Mouse (Mus musculus) ES-E14 (cell line): ENCODE results near the gene Mapk8ip3. TPM values are rescaled to one million over a fixed set of nuclear protein-coding genes. Genes with fewer than 3 reads are reported as not detected.

Source experiments
- DNase-seq: peaks from one replicate; pipeline ENCODE4 v3.0.0-alpha.2; 2013; ENCODE audit warnings: low read depth, low spot score
- H3K27ac ChIP-seq: 2 replicates; pipeline ENCODE4 v1.5.1; 2012; ENCODE audit warnings: low read depth, mild to moderate bottlenecking, low read length, moderate library complexity, mixed read lengths; ENCODE audit not compliant: poor library complexity, insufficient read depth, severe bottlenecking
- H3K36me3 ChIP-seq: 2 replicates; pipeline ENCODE4 v1.6.1; 2012; ENCODE audit warnings: mild to moderate bottlenecking, low read length, moderate library complexity, mixed read lengths; ENCODE audit not compliant: control insufficient read depth, poor library complexity, insufficient read depth, severe bottlenecking
- H3K4me1 ChIP-seq, 2 experiments: fragments of 150-350 bp in 1 of 2; sonication (generic) in 1 of 2; 2 replicates each; pipeline ENCODE4 v1.6.1; 2012; ENCODE audit warnings: low read length in 2 of 2, mild to moderate bottlenecking in 1 of 2, mixed read lengths in 1 of 2; ENCODE audit not compliant: control insufficient read depth in 2 of 2, insufficient read depth in 2 of 2, poor library complexity in 1 of 2
- H3K4me3 ChIP-seq, 2 experiments: fragments of 150-350 bp in 1 of 2; sonication (generic) in 1 of 2; 2 replicates each; pipeline ENCODE4 v1.5.1; 2012; ENCODE audit warnings: low read length in 2 of 2, low read depth in 1 of 2, mild to moderate bottlenecking in 1 of 2, mixed read lengths in 1 of 2; ENCODE audit not compliant: insufficient read depth in 1 of 2, poor library complexity in 1 of 2, severe bottlenecking in 1 of 2
- H3K9ac ChIP-seq: 2 replicates; pipeline ENCODE4 v1.6.1; 2012; ENCODE audit warnings: low read depth, mild to moderate bottlenecking, low read length, mixed read lengths; ENCODE audit not compliant: poor library complexity, insufficient read depth, severe bottlenecking
- H3K9me3 ChIP-seq: fragments of 150-350 bp; sonication (generic); 2 replicates; pipeline ENCODE4 v1.6.1; 2012; ENCODE audit warnings: low read depth, mild to moderate bottlenecking, low read length; ENCODE audit not compliant: control insufficient read depth, insufficient read depth
- CHD2 ChIP-seq: IDR thresholded peaks from 2 replicates; pipeline ENCODE4 v1.6.1; 2014; ENCODE audit warnings: mild to moderate bottlenecking, low read depth, low read length, inconsistent platforms
- HCFC1 ChIP-seq: IDR thresholded peaks from 2 replicates; pipeline ENCODE4 v1.6.1; 2012; ENCODE audit warnings: low read length, inconsistent platforms, borderline replicate concordance; ENCODE audit not compliant: insufficient read depth
- MAFK ChIP-seq: IDR thresholded peaks from 2 replicates; pipeline ENCODE4 v1.6.1; 2014; ENCODE audit warnings: mild to moderate bottlenecking, low read depth, low read length, inconsistent platforms; ENCODE audit not compliant: insufficient read depth
- ZC3H11A ChIP-seq: IDR thresholded peaks from 2 replicates; pipeline ENCODE4 v1.6.1; 2012; ENCODE audit warnings: low read depth, mild to moderate bottlenecking, inconsistent platforms, low read length, borderline replicate concordance
- ZNF384 ChIP-seq: IDR thresholded peaks from 2 replicates; pipeline ENCODE4 v1.6.1; 2012; ENCODE audit warnings: low read depth, low read length, inconsistent platforms
- in situ Hi-C, 2 experiments: fragments of 600-800 bp; cut with MboI; formaldehyde crosslinking; loops; one replicate each; pipeline ENCODE4 v1.15.1; 2025; ENCODE audit warnings: low sequenced_read_pairs in 2 of 2, inconsistent platforms in 1 of 2; ENCODE audit not compliant: unreplicated experiment in 2 of 2
- total RNA-seq: library from RNA; depleted of rRNA; stranded (reverse); fragments of 300-350 nt; gene quantifications from 2 replicates; pipeline ENCODE4 v1.2.3, GENCODE M21; 2012

Mapk8ip3 gene
- total RNA-seq, 1 experiment, result 55.7 TPM

GRCm38 (mm10) chr17:24932431-24932830 lies 4.3 kb downstream of the Mapk8ip3 start:
- Histone ChIP-seq H3K4me3 (no peak overlapping the region), H3K4me1 (peaks cover 3% of the 10 kb centered on the region in 2 experiments; a peak in 1 of 4 replicates), H3K9ac (no peak overlapping the region), H3K27ac (no peak overlapping the region), H3K36me3 (no peaks in the 10 kb centered on the region; the same call in 1 of the 2 replicates), H3K9me3 (no peaks in the 10 kb centered on the region)
- DNase-seq, result no peak
- in situ Hi-C loops, result no loop called here
- no peak for TF ChIP-seq HCFC1
- TF ChIP-seq CHD2, result no peak
- TF ChIP-seq ZC3H11A, result no peak
- no peak for TF ChIP-seq MAFK
- TF ChIP-seq ZNF384, result no peak

GRCm38 (mm10) chr17:24929506-24929905 lies 7.3 kb downstream of the Mapk8ip3 start:
- H3K27ac ChIP-seq, result no peak overlapping the region; the same call in 1 of the 2 replicates
- no peak overlapping the region for H3K9ac ChIP-seq
- H3K4me1 ChIP-seq, result peaks cover 0 to 3% of the 10 kb centered on the region in 2 experiments; a peak in 1 of 4 replicates
- DNase-seq, result no peak
- in situ Hi-C loops, result no loop called here
- H3K9me3 ChIP-seq, result no peaks in the 10 kb centered on the region
- no peak overlapping the region for H3K4me3 ChIP-seq
- TF ChIP-seq ZNF384 (no peak), MAFK (no peak), ZC3H11A (no peak), CHD2 (no peak), HCFC1 (no peak)
- H3K36me3 ChIP-seq, result peaks cover 2% of the 10 kb centered on the region

DNA sequence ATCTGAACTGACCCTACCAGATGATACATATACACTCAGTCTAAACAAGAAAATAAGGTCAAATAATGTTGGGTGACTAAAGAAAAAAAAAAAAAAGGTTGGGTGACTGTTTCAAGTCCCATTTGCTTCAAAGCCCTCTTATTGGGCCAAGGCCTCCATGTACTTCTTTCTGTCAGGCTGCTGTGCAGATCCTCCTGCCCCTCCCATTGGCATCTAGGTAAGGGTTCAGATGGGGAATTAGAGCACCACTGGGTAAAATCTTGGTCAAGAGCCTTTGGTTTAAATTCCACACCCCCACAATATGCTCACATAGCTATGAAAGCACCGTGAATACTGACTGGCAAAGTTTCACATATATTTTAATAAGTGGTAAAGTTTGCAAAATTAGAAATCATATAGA lies 13.5 kb downstream of the Mapk8ip3 start:
- Histone ChIP-seq H3K4me3 (no peak overlapping the region), H3K4me1 (no peaks in the 10 kb centered on the region), H3K36me3 (peaks cover 13% of the 10 kb centered on the region), H3K9ac (no peak overlapping the region), H3K27ac (no peak overlapping the region), H3K9me3 (no peaks in the 10 kb centered on the region)
- TF ChIP-seq MAFK, result no peak
- TF ChIP-seq CHD2, result no peak
- no peak for TF ChIP-seq ZC3H11A
- no peak for TF ChIP-seq ZNF384
- TF ChIP-seq HCFC1, result no peak
- in situ Hi-C loops, result no loop called here
- DNase-seq, result no peak

DNA sequence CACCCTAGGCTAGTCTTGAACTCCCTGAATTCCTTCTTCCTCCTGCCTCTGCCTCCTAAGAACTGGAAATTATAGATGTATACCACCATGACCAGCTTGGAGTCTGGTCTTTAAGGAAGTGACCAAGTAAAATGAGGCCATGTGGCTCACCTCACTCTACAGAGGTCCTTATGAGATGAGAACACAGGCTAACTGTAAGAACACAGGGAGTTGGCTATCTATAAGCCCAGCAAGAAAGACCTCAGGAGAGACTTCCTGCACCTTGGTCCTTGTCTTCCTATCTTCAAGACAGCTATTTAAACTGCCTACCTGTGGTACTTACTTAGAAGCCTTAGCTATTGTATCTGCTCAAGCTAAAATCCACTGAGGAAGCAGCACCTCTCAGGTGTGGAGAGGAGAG lies 22.8 kb downstream of the Mapk8ip3 start:
- Histone ChIP-seq H3K36me3 (peaks cover 41% of the 10 kb centered on the region), H3K9ac (no peak overlapping the region), H3K4me1 (no peaks in the 10 kb centered on the region), H3K4me3 (no peak overlapping the region), H3K27ac (no peak overlapping the region), H3K9me3 (no peaks in the 10 kb centered on the region)
- in situ Hi-C loops, result no loop called here
- DNase-seq, result no peak
- TF ChIP-seq HCFC1 (no peak), ZC3H11A (no peak), CHD2 (no peak), ZNF384 (no peak), MAFK (no peak)

DNA sequence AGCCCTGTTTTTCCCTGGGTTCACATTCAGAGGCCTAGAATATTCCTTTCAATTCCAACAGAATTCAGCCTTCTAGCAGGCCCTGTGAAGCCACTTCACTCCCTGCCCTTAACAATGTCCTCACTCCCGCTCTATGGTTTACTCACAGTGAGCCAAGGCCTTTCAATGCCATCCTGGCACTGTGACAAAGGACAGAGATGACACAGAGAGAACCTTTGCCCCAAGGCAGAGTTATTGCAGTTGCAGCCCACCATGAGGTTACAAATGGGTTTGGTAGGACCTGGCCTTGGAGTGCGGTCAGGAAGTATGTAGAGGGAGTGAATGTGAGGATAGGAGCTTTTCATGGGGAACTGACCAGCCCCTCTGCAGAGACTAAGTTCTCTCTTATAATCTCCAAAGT lies 29.2 kb downstream of the Mapk8ip3 start:
- DNase-seq, result no peak
- no peak overlapping the region for H3K4me3 ChIP-seq
- in situ Hi-C loops, result no loop called here
- H3K27ac ChIP-seq, result no peak overlapping the region
- H3K36me3 ChIP-seq, result peaks cover 28% of the 10 kb centered on the region
- no peaks in the 10 kb centered on the region for H3K9me3 ChIP-seq
- H3K9ac ChIP-seq, result no peak overlapping the region
- H3K4me1 ChIP-seq, result peaks cover 0 to 3% of the 10 kb centered on the region in 2 experiments; a peak in 1 of 4 replicates
- no peak for TF ChIP-seq ZNF384
